Mouse (Mus musculus) embryonic fibroblast, embryonic 13.5 days (primary cell): ENCODE data around the gene Nfkb1.

ENCODE experiments used
- CTCF ChIP-seq: IDR thresholded peaks from 2 replicates; pipeline ENCODE4 v1.5.1; 2011; ENCODE audit warnings: mild to moderate bottlenecking, control low read depth, low read length, moderate library complexity, borderline replicate concordance; ENCODE audit not compliant: insufficient read depth
- POLR2A ChIP-seq: IDR thresholded peaks from 2 replicates; pipeline ENCODE4 v1.6.1; 2011; ENCODE audit warnings: low read depth, mild to moderate bottlenecking, control low read depth, low read length, moderate library complexity

- TF ChIP-seq CTCF (no peak), POLR2A (no peak)
Observed at GRCm38 (mm10) chr3:135740711-135741110, 49.4 kb upstream of the Nfkb1 start.
